Mouse (Mus musculus) embryonic stem cell, embryonic (primary cell): ENCODE data around the gene Pou4f1.

Source experiments
- CTCF ChIA-PET, 4 experiments: fragments of 300-600 bp in 2 of 4; fragments of 350-600 bp in 2 of 4; sonication (Branson Sonifier 250); formaldehyde crosslinking; loops; one replicate each; lab custom pipeline; 2022; ENCODE audit warnings: inconsistent platforms in 2 of 4; lab: Charles Lee
- POLR2A ChIA-PET, 4 experiments: fragments of 300-600 bp in 2 of 4; fragments of 350-600 bp in 2 of 4; sonication (Branson Sonifier 250); formaldehyde crosslinking; loops; one replicate each; lab custom pipeline; 2022; ENCODE audit warnings: antibody characterized with exemption in 4 of 4, inconsistent platforms in 1 of 4; lab: Charles Lee

Gene Pou4f1

DNA sequence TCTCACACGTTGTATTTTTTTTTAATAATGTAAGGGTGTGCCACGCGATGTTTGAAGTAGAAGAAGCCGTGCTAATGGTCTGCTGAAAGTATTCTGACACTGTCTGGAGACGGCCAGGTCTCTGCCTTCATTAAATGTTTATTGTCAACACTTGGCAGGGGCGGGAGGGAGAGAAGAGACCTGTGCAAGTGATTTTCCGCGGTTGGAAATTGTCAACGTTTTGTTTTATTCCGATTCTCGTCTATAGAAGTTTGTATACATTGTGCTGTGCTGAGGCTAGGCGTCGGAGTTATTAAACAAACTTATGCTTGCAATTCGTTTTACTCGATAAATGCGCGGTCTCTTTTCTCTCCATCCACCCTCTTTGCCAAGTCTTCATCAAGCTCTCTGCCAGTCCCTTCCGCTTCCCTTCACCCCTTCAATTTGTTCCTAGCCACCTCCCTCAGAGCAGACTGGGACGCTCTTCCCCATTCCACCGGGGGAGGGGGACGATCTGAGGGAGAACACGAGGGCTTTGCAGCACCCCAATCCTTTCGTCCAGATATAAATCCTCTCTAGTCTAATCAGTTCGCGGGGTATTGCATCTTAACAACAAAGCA is 8.2 kb downstream of the Pou4f1 start:
- POLR2A ChIA-PET: interaction anchor here in 1 of 4 experiments (0.7 to 1.0 kb wide), 2 partner anchors 10 kb away, joined by 3 read pairs; no protein-coding TSS in a partner anchor

DNA sequence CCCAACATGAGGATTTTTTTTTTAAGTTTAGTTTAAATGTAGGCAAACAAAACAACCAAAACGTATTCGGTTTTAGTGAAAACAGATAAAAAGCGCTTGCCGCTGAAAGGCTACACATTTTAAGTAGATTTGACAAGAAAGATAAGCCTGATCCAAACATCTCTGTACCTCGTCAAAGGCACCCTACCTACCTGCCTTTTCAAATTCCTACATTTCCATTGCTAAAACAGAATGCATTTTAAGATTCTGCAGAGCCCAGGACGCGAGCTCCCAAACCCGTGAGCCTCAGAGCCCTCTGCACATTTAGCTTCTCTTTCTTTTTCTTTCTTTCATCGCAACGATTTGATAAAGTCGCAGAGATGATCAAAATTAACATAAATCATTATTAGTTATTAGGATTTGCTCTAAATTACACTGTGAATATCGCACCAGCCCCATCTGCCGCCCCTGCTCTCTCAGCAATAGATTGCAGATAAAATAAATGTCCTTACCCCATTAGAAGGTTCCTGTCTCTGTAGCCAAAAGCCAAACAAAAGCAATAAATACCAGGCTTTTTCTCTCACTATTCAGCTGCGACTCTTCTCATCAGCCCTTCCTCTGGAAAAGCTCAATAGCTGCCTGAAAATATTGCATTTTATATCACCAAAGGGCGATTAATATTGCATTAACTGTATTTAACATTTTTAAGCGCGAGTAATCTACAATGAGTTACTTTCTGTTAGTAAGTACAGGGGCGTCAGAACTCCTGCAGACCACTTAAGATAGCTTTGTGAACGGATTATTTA is 8.9 kb downstream of the Pou4f1 start:
- ChIA-PET CTCF (no interaction called here), POLR2A (no interaction called here)

More for the DNA sequence above, 8.2 kb downstream of the Pou4f1 start:
- CTCF ChIA-PET: no interaction called here

DNA sequence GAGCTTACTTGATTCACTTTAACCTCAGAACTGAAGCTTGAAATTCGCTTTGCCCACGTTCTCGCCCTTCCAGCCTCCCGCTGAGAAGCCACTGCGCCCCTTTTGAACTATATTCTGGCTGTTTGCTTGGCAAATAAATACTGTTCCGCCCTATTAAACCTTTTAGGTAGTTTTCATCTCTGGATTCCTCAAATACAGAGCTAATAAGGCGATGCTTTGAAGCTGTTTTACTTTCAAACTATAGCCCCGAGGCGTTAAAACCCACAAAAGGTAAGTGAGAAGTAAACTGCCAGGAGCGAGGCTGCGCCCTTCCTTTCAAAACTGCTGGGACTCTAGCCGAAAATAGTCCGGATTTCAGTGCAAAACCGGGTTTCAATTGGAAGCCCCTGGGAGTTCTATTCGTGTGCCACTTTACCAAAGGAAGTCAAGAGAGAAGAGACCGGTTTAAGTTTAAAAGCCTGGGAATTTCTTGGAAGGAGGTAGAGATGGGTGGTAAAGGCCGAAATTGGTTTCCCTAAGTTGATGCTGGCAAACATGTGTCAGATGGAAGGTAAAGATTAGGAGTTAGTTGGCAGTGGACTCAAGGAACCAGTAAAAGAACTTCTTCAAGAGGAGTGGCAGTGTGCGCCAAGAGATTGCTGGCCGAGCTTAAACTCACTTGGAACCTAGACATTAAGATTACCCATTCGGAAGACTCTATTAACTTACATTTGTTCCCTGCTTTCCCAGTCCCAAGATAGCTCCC is 9.7 kb downstream of the Pou4f1 start:
- CTCF ChIA-PET: no interaction called here
- POLR2A ChIA-PET: interaction anchor here in 2 of 4 experiments (0.6 to 1.9 kb wide), 2 partner anchors 10 to 11 kb away, joined by 3 to 4 read pairs; no protein-coding TSS in a partner anchor

DNA sequence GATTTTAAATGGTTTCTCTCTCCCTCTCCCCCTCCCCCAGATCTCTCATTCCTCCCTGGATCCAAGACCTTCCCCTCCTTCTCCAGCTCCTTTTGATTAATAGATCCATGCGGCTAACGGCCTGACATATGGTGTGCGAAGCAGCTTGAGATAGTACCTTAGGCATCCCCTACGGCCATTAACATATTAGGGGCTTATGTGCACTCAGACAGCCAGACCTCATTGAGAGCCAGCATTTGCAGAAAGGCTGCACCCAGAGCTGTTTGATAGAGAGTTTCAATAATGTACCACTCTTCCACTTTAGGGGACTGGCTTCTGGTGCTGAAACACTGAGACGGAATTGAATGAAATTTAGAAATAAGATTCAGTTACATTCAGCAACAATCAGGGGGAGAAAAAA is 10.8 kb downstream of the Pou4f1 start:
- POLR2A ChIA-PET: interaction anchor here in 1 of 4 experiments (0.6 to 1.9 kb wide), 3 partner anchors 9 to 866 kb away, joined by 3 to 7 read pairs (median 4); no protein-coding TSS in a partner anchor
- CTCF ChIA-PET: no interaction called here

- POLR2A ChIA-PET: no interaction called here
- CTCF ChIA-PET: no interaction called here
Measured at GRCm38 (mm10) chr14:104453824-104454223, 14.0 kb downstream of the Pou4f1 start.

- ChIA-PET CTCF (interaction anchor here in 1 of 4 experiments (0.7 kb wide), 1 partner anchor 116 kb away, joined by 3 read pairs; no protein-coding TSS in a partner anchor), POLR2A (no interaction called here)
Measured at GRCm38 (mm10) chr14:104434293-104434692, 33.5 kb downstream of the Pou4f1 start.

DNA sequence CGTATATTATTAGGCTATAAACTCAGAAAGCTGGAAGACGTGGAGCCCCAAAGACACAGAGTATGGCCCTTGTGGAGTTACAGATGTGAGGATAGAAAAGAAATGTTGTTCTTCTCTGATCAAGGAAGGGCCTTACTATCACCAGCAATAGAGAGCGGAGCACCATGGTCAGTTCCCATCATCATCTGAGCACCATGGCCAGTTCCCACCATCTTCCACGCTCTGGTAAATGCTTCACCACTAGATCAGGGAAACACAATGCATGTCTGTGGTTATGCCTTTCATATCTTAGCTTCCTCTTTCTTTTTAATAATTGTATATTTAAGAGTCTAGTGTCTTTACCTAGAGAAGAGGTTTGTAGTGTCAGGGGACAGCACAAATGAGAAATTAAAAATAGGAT is 37.0 kb downstream of the Pou4f1 start:
- ChIA-PET POLR2A (no interaction called here), CTCF (no interaction called here)

- POLR2A ChIA-PET: no interaction called here
- CTCF ChIA-PET: no interaction called here
Measured at GRCm38 (mm10) chr14:104423688-104424470, 43.9 kb downstream of the Pou4f1 start.
